In the genomic region with DNA sequence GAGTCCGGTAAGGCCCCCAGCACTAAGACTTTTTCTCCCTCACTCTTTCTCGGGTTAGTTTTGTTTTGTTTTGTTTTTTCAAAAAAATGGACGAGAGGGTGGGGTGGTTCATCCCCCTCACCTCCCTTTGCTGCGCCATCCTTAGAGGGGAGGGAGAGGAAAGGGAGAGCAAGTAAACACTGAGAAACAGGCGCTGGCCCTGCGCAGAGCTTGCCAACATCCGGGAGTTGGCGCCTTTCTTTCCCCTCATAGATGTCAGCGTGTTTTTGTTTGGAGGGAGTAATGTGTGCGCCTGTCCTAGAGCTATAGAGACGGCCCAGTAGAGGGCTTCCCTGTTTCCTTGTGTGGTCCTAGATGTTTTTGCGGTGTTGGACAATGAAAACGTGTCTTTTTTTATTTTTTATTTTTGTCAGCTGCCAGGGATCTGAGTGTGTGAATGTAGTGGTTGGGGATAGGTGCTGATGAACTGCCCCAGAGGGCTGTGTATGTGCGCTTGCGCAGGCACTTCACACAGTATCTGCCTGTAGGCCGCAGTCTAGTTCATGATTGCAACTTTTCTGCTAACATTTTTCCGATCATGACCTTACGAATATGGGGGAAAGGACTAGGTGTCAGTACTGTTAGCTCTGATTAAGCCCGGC, we compare ENCODE assay signal across 8 mouse cellular contexts. TPM values are rescaled to one million over a fixed set of nuclear protein-coding genes. Genes with fewer than 3 reads are reported as not detected.
DNase-seq lines count a peak whose midpoint lies in the region; ATAC-seq and TF ChIP-seq lines count a peak whose summit lies in the region.

No protein-coding gene starts in this region.

- no peak for TF ChIP-seq CTCF in C2C12 (IDR thresholded peaks at IDR 0.05; ENCODE audit: control insufficient read depth, insufficient read depth, insufficient read length)
- TF ChIP-seq CTCF in brain, embryonic 14.5 days (IDR thresholded peaks at IDR 0.05; ENCODE audit: borderline replicate concordance, extremely low read depth, insufficient read depth, insufficient read length), result 0 out of 2 replicates have a peak, but pooled peaks have one; percentile 0
- TF ChIP-seq CTCF in liver, adult 2 months (IDR thresholded peaks at IDR 0.05; ENCODE audit: low read depth, low read length), result no peak

- peaks cover 67% of the 10 kb centered on the region for H3K4me1 ChIP-seq in erythroblast, embryonic 14.5 days (ENCODE audit: control insufficient read depth)
- peaks cover 30% of the 10 kb centered on the region for H3K4me1 ChIP-seq in heart, embryonic 11.5 days (ENCODE audit: control insufficient read depth, insufficient read depth, low read length)
- H3K4me1 ChIP-seq in kidney, embryonic 16.5 days (ENCODE audit: insufficient read depth, low read length), result peaks cover 44% of the 10 kb centered on the region
- peaks cover 19% of the 10 kb centered on the region for H3K4me1 ChIP-seq in liver, adult 2 months (ENCODE audit: control insufficient read depth, insufficient read depth, low read length)

- H3ac ChIP-seq in C2C12 (ENCODE audit: control insufficient read depth, insufficient read length, low read depth) (peak overlapping the region; percentile 58), myocyte (ENCODE audit: control insufficient read depth, insufficient read length) (peak overlapping the region; percentile 28)

- H3K9ac ChIP-seq in heart, embryonic 11.5 days (ENCODE audit: low read depth, low read length), result peak overlapping the region; percentile 93
- peak overlapping the region; percentile 81 for H3K9ac ChIP-seq in kidney, embryonic 16.5 days (replicated peaks; ENCODE audit: low read length)
- peak overlapping the region; percentile 75 for H3K9ac ChIP-seq in liver, adult 2 months (ENCODE audit: low read depth, low read length)

- H3K4me3 ChIP-seq in C2C12 (ENCODE audit: insufficient read depth, poor library complexity, severe bottlenecking), result peak overlapping the region; percentile 35
- peak overlapping the region; percentile 77 for H3K4me3 ChIP-seq in erythroblast, embryonic 14.5 days (replicated peaks)
- H3K4me3 ChIP-seq in heart, embryonic 11.5 days (ENCODE audit: low read depth, low read length), result peak overlapping the region; percentile 74
- H3K4me3 ChIP-seq in kidney, embryonic 16.5 days (ENCODE audit: low read length), result peak overlapping the region; percentile 62
- peak overlapping the region; percentile 90 for H3K4me3 ChIP-seq in liver, adult 2 months (ENCODE audit: insufficient read depth, low read depth, low read length)
- peak overlapping the region; percentile 79 for H3K4me3 ChIP-seq in myocyte

- peak overlapping the region; percentile 99 for H3K27ac ChIP-seq in heart, embryonic 11.5 days (ENCODE audit: low read depth, low read length)
- peak overlapping the region; percentile 98 for H3K27ac ChIP-seq in kidney, embryonic 16.5 days (ENCODE audit: low read length)
- H3K27ac ChIP-seq in liver, adult 2 months (replicated peaks; ENCODE audit: insufficient read depth, low read depth, low read length), result peak overlapping the region; percentile 90

- H3K36me3 ChIP-seq in C2C12 (ENCODE audit: control insufficient read depth, insufficient read depth) (peaks cover 6% of the 10 kb centered on the region), myocyte (ENCODE audit: control insufficient read depth, insufficient read depth) (no peaks in the 10 kb centered on the region)
- H3K36me3 ChIP-seq in erythroblast, embryonic 14.5 days (ENCODE audit: control insufficient read depth), result peaks cover 22% of the 10 kb centered on the region
- no peaks in the 10 kb centered on the region for H3K36me3 ChIP-seq in heart, embryonic 11.5 days (ENCODE audit: control insufficient read depth, insufficient read depth, low read length)
- H3K36me3 ChIP-seq in kidney, embryonic 16.5 days (ENCODE audit: insufficient read depth, low read length), result peaks cover under 1% of the 10 kb centered on the region; the same call in 1 of the 2 replicates
- H3K36me3 ChIP-seq in liver, adult 2 months (ENCODE audit: control insufficient read depth, insufficient read depth, low read length), result no peaks in the 10 kb centered on the region

- peaks cover 81% of the 10 kb centered on the region for H3K79me3 ChIP-seq in C2C12 (ENCODE audit: low read depth)

- 8% methylated on average over 19 of the region's 19 CpGs for WGBS in heart, embryonic 11.5 days (ENCODE audit: insufficient replicate concordance)
- 4% methylated on average over 19 of the region's 19 CpGs for WGBS in kidney, embryonic 16.5 days
- 1% methylated on average over 19 of the region's 19 CpGs for WGBS in liver, adult 2 months

- DNase-seq in brain, embryonic 14.5 days (ENCODE audit: low read depth), result peak; percentile 96
- peak; percentile 86 for DNase-seq in liver, adult 2 months (ENCODE audit: extremely low read depth, low read depth, low spot score)
- peak; percentile 42 to 77 for DNase-seq in spleen, postnatal 4 days (ENCODE audit: low spot score in 2 of 2)

- TF ChIP-seq POLR2A in brain, embryonic 14.5 days (IDR thresholded peaks at IDR 0.05; ENCODE audit: borderline replicate concordance, extremely low read depth, insufficient read depth, insufficient read length, poor library complexity, severe bottlenecking), result no peak
- no peak for TF ChIP-seq POLR2A in liver, adult 2 months (IDR thresholded peaks at IDR 0.05; ENCODE audit: extremely low read depth, insufficient read depth, low read length)
- TF ChIP-seq POLR2A in myocyte (IDR thresholded peaks at IDR 0.05; ENCODE audit: insufficient read length, low read depth), result peak; percentile 41

- ATAC-seq in heart, embryonic 11.5 days (replicated peaks; ENCODE audit: insufficient number of reproducible peaks, low FRiP score, low TSS enrichment), result peak; percentile 55
- ATAC-seq in kidney, embryonic 16.5 days (ENCODE audit: low FRiP score, low TSS enrichment), result peak; percentile 61

- H3K79me2 ChIP-seq in C2C12 (ENCODE audit: control insufficient read depth, insufficient read depth), result peaks cover 88% of the 10 kb centered on the region
- H3K79me2 ChIP-seq in liver, adult 2 months (ENCODE audit: control insufficient read depth, insufficient read depth, low read length), result peaks cover 29% of the 10 kb centered on the region; the same call in 1 of the 2 replicates
- peaks cover 80% of the 10 kb centered on the region for H3K79me2 ChIP-seq in myocyte (ENCODE audit: control insufficient read depth, insufficient read depth)

- H3K4me2 ChIP-seq in heart, embryonic 11.5 days, result peak overlapping the region; percentile 93
- peak overlapping the region; percentile 77 for H3K4me2 ChIP-seq in kidney, embryonic 16.5 days (replicated peaks; ENCODE audit: low read depth, low read length)
- H3K4me2 ChIP-seq in myocyte (ENCODE audit: low read depth), result peak overlapping the region; percentile 94

- H3K27me3 ChIP-seq in C2C12 (ENCODE audit: control insufficient read depth, insufficient read depth, insufficient read length), result no peaks in the 10 kb centered on the region
- H3K27me3 ChIP-seq in erythroblast, embryonic 14.5 days (ENCODE audit: control insufficient read depth), result no peaks in the 10 kb centered on the region
- H3K27me3 ChIP-seq in heart, embryonic 11.5 days (ENCODE audit: control insufficient read depth, insufficient read depth, low read length), result no peaks in the 10 kb centered on the region
- no peaks in the 10 kb centered on the region for H3K27me3 ChIP-seq in kidney, embryonic 16.5 days (ENCODE audit: insufficient read depth, low read length)
- no peaks in the 10 kb centered on the region for H3K27me3 ChIP-seq in liver, adult 2 months (ENCODE audit: control insufficient read depth, insufficient read depth, low read length)
- H3K27me3 ChIP-seq in myocyte (ENCODE audit: control insufficient read depth, insufficient read depth, insufficient read length), result no peaks in the 10 kb centered on the region

- no peaks in the 10 kb centered on the region for H3K9me3 ChIP-seq in erythroblast, embryonic 14.5 days (ENCODE audit: control insufficient read depth, low read length)
- H3K9me3 ChIP-seq in heart, embryonic 11.5 days (replicated peaks; ENCODE audit: control insufficient read depth, low read length), result no peaks in the 10 kb centered on the region
- no peaks in the 10 kb centered on the region for H3K9me3 ChIP-seq in kidney, embryonic 16.5 days (ENCODE audit: low read length)

TF ChIP-seq in C2C12, 6 proteins besides CTCF, POLR2A, EP300 and RAD21 (continues in another document):
- TF ChIP-seq USF1 (IDR thresholded peaks at IDR 0.05; ENCODE audit: low read depth) (no peak), MAX (IDR thresholded peaks at IDR 0.05) (peak; percentile 34), CEBPB (IDR thresholded peaks at IDR 0.05; ENCODE audit: low read depth) (no peak)

TF ChIP-seq in myocyte, 11 proteins besides CTCF, POLR2A, EP300 and RAD21 (continues in another document):
- TF ChIP-seq MAX (IDR thresholded peaks at IDR 0.05; ENCODE audit: low read depth), result no peak
- TF ChIP-seq CEBPB (IDR thresholded peaks at IDR 0.05; ENCODE audit: insufficient read depth, poor library complexity, severe bottlenecking), result no peak
- TF ChIP-seq E2F4 (IDR thresholded peaks at IDR 0.05; ENCODE audit: insufficient read depth), result no peak

RNA-seq across cellular contexts. Expression of gene Numa1, which starts 37.0 kb away (rescaled TPM):
- polyA plus RNA-seq in C2C12 (2012; fragmentation: generic; extraction: Trizol) (80.4 TPM), myocyte (2012; fragmentation: generic; extraction: Trizol) (60.3 TPM)
- 72.1 and 104 TPM in 2 replicates for polyA plus RNA-seq in brain, embryonic 14.5 days (2012; rRNA removed)
- polyA plus RNA-seq in erythroblast, embryonic 14.5 days (2012), result 19.8 and 24.7 TPM in 2 replicates
- polyA plus RNA-seq in heart, embryonic 11.5 days (2014; fragmentation: Nextera tagmentation; extraction: Ambion mirVana), result 58.0 and 64.1 TPM in 2 replicates
- polyA plus RNA-seq in kidney, embryonic 16.5 days (2015; fragmentation: Nextera tagmentation; extraction: Ambion mirVana), result 72.1 and 75.6 TPM in 2 replicates
- 31.8 and 34.8 TPM in 2 replicates for total RNA-seq in liver, adult 2 months (2014; rRNA removed)
- polyA plus RNA-seq in liver, adult 2 months (2012; rRNA removed), result 22.2 and 26.7 TPM in 2 replicates

RNA-seq across cellular contexts. Expression of gene Lrrc51, which starts 37.2 kb away (rescaled TPM):
- 1.7 TPM for polyA plus RNA-seq in C2C12 (2012; fragmentation: generic; extraction: Trizol)
- 10.8 and 13.1 TPM in 2 replicates for polyA plus RNA-seq in brain, embryonic 14.5 days (2012; rRNA removed)
- polyA plus RNA-seq in erythroblast, embryonic 14.5 days (2012), result not detected in 2 replicates
- polyA plus RNA-seq in heart, embryonic 11.5 days (2014; fragmentation: Nextera tagmentation; extraction: Ambion mirVana), result 5.3 and 6.5 TPM in 2 replicates
- polyA plus RNA-seq in kidney, embryonic 16.5 days (2015; fragmentation: Nextera tagmentation; extraction: Ambion mirVana), result 10.8 and 13.9 TPM in 2 replicates
- total RNA-seq in liver, adult 2 months (2014; rRNA removed), result 3.1 and 3.3 TPM in 2 replicates
- polyA plus RNA-seq in liver, adult 2 months (2012; rRNA removed), result 5.2 and 5.3 TPM in 2 replicates
- 8.8 TPM for polyA plus RNA-seq in myocyte (2012; fragmentation: generic; extraction: Trizol)

RNA-seq across cellular contexts. Expression of gene Il18bp, which starts 47.5 kb away (rescaled TPM):
- polyA plus RNA-seq in C2C12 (2012; fragmentation: generic; extraction: Trizol) (0.95 TPM), myocyte (2012; fragmentation: generic; extraction: Trizol) (0.84 TPM)
- 18.4 and 19.6 TPM in 2 replicates for polyA plus RNA-seq in brain, embryonic 14.5 days (2012; rRNA removed)
- polyA plus RNA-seq in erythroblast, embryonic 14.5 days (2012), result 0.67 and 1.0 TPM in 2 replicates
- 1.4 and 1.7 TPM in 2 replicates for polyA plus RNA-seq in heart, embryonic 11.5 days (2014; fragmentation: Nextera tagmentation; extraction: Ambion mirVana)
- polyA plus RNA-seq in kidney, embryonic 16.5 days (2015; fragmentation: Nextera tagmentation; extraction: Ambion mirVana), result 3.0 and 3.3 TPM in 2 replicates
- 15.7 TPM in 2 replicates for total RNA-seq in liver, adult 2 months (2014; rRNA removed)
- polyA plus RNA-seq in liver, adult 2 months (2012; rRNA removed), result 14.2 and 26.4 TPM in 2 replicates

Comparison
In these comparisons a context has a peak if more than half of its experiments do, and no peak if none do; other contexts are left out.
1. Peak in every context shown above with its lines: DNase-seq, ATAC-seq, H3K4me3 ChIP-seq and H3K27ac ChIP-seq.
2. H3K4me3 ChIP-seq: peak in every context shown above with its lines; median percentile 90 in liver, adult 2 months; 79 in myocyte; 77 in erythroblast, embryonic 14.5 days; 74 in heart, embryonic 11.5 days; 62 in kidney, embryonic 16.5 days; 35 in C2C12.